Mouse (Mus musculus): ENCODE data around the gene Cpn2. TPM values are rescaled to one million over a fixed set of nuclear protein-coding genes. Genes with fewer than 3 reads are reported as not detected.

The Cpn2 gene
- polyA plus RNA-seq, 1 experiment, result 1.0 TPM

GRCm38 (mm10) chr16:30283743-30284337 is 16.5 kb upstream of the Cpn2 start:
- whole genome bisulfite sequencing, result 5% methylated on average over 15 of the region's 15 CpGs
- TF ChIP-seq POLR2A (IDR thresholded peaks at IDR 0.05; ENCODE audit: borderline replicate concordance, extremely low read depth, low read depth, low read length) (no peak), CTCF (IDR thresholded peaks at IDR 0.05; ENCODE audit: insufficient read depth, low read length) (peak; percentile 76)
- DNase-seq, result peak; percentile 35
- no peaks in the 10 kb centered on the region for H3K4me1 ChIP-seq (ENCODE audit: control insufficient read depth, insufficient read depth, low read length)
- no peak overlapping the region for H3K4me3 ChIP-seq (replicated peaks; ENCODE audit: extremely low read depth, low read depth, low read length)

GRCm38 (mm10) chr16:30282844-30283495 is 15.7 kb upstream of the Cpn2 start, which contains the start of gene Lrrc15:
Gene Lrrc15, minus strand, starts transcription at chr16:30283256.
- Histone ChIP-seq H3K4me3 (replicated peaks; ENCODE audit: extremely low read depth, low read depth, low read length) (no peak within 1 kb of the TSS), H3K4me1 (ENCODE audit: control insufficient read depth, insufficient read depth, low read length) (no peaks in the 10 kb centered on the region)
- no peak for DNase-seq
- WGBS, result 9% methylated on average over 34 of the region's 34 CpGs
- no peak for TF ChIP-seq CTCF (IDR thresholded peaks at IDR 0.05; ENCODE audit: insufficient read depth, low read length)
- TF ChIP-seq POLR2A (IDR thresholded peaks at IDR 0.05; ENCODE audit: borderline replicate concordance, extremely low read depth, low read depth, low read length), result no peak

GRCm38 (mm10) chr16:30280676-30281297 is 13.5 kb upstream of the Cpn2 start:
- no peak for DNase-seq
- 29% methylated on average over 4 of the region's 4 CpGs for WGBS
- TF ChIP-seq POLR2A (IDR thresholded peaks at IDR 0.05; ENCODE audit: borderline replicate concordance, extremely low read depth, low read depth, low read length), result no peak
- H3K4me1 ChIP-seq (ENCODE audit: control insufficient read depth, insufficient read depth, low read length), result no peaks in the 10 kb centered on the region
- no peak overlapping the region for H3K4me3 ChIP-seq (replicated peaks; ENCODE audit: extremely low read depth, low read depth, low read length)

GRCm38 (mm10) chr16:30278406-30278805 is 11.1 kb upstream of the Cpn2 start:
- no peak for TF ChIP-seq CTCF (IDR thresholded peaks at IDR 0.05; ENCODE audit: insufficient read depth, low read length)
- TF ChIP-seq POLR2A (IDR thresholded peaks at IDR 0.05; ENCODE audit: borderline replicate concordance, extremely low read depth, low read depth, low read length), result no peak
- H3K4me3 ChIP-seq (replicated peaks; ENCODE audit: extremely low read depth, low read depth, low read length), result no peak overlapping the region

GRCm38 (mm10) chr16:30275558-30276340 is 8.4 kb upstream of the Cpn2 start:
- no peak for TF ChIP-seq CTCF (IDR thresholded peaks at IDR 0.05; ENCODE audit: insufficient read depth, low read length)
- no peak for TF ChIP-seq POLR2A (IDR thresholded peaks at IDR 0.05; ENCODE audit: borderline replicate concordance, extremely low read depth, low read depth, low read length)
- H3K4me3 ChIP-seq (replicated peaks; ENCODE audit: extremely low read depth, low read depth, low read length), result no peak overlapping the region
- DNase-seq, result no peak
- H3K4me1 ChIP-seq (ENCODE audit: control insufficient read depth, insufficient read depth, low read length), result no peaks in the 10 kb centered on the region
- WGBS, result 55% methylated on average over 15 of the region's 15 CpGs

More at GRCm38 (mm10) chr16:30278406-30278805, 11.1 kb upstream of the Cpn2 start:
- H3K4me1 ChIP-seq (ENCODE audit: control insufficient read depth, insufficient read depth, low read length), result no peaks in the 10 kb centered on the region
- no peak for DNase-seq
- WGBS, result 81% methylated on average over 11 of the region's 11 CpGs

GRCm38 (mm10) chr16:30273065-30273464 is 5.8 kb upstream of the Cpn2 start:
- WGBS, result 92% methylated on average over 8 of the region's 8 CpGs
- Histone ChIP-seq H3K4me3 (replicated peaks; ENCODE audit: extremely low read depth, low read depth, low read length) (no peak overlapping the region), H3K4me1 (ENCODE audit: control insufficient read depth, insufficient read depth, low read length) (no peaks in the 10 kb centered on the region)
- TF ChIP-seq POLR2A (IDR thresholded peaks at IDR 0.05; ENCODE audit: borderline replicate concordance, extremely low read depth, low read depth, low read length), result no peak
- no peak for TF ChIP-seq CTCF (IDR thresholded peaks at IDR 0.05; ENCODE audit: insufficient read depth, low read length)
- DNase-seq, result no peak

- H3K4me3 ChIP-seq (replicated peaks; ENCODE audit: extremely low read depth, low read depth, low read length), result no peak overlapping the region
- no peak for TF ChIP-seq CTCF (IDR thresholded peaks at IDR 0.05; ENCODE audit: insufficient read depth, low read length)
- TF ChIP-seq POLR2A (IDR thresholded peaks at IDR 0.05; ENCODE audit: borderline replicate concordance, extremely low read depth, low read depth, low read length), result no peak
- H3K4me1 ChIP-seq (ENCODE audit: control insufficient read depth, insufficient read depth, low read length), result no peaks in the 10 kb centered on the region
- WGBS, result 60% methylated on average over 6 of the region's 6 CpGs
- no peak for DNase-seq
Measured at GRCm38 (mm10) chr16:30271941-30272595, 4.8 kb upstream of the Cpn2 start.

- 71% methylated on average over 8 of the region's 8 CpGs for WGBS
- DNase-seq, result no peak
- H3K4me1 ChIP-seq (ENCODE audit: control insufficient read depth, insufficient read depth, low read length), result no peaks in the 10 kb centered on the region
Measured at GRCm38 (mm10) chr16:30271223-30271761, 4.0 kb upstream of the Cpn2 start.

GRCm38 (mm10) chr16:30266561-30266960 is 738 bp downstream of the Cpn2 start:
- Histone ChIP-seq H3K4me1 (ENCODE audit: control insufficient read depth, insufficient read depth, low read length) (no peaks in the 10 kb centered on the region), H3K4me3 (replicated peaks; ENCODE audit: extremely low read depth, low read depth, low read length) (no peak overlapping the region)
- DNase-seq, result no peak
- 88% methylated on average over 5 of the region's 5 CpGs for WGBS
- TF ChIP-seq CTCF (IDR thresholded peaks at IDR 0.05; ENCODE audit: insufficient read depth, low read length) (no peak), POLR2A (IDR thresholded peaks at IDR 0.05; ENCODE audit: borderline replicate concordance, extremely low read depth, low read depth, low read length) (no peak)

More at GRCm38 (mm10) chr16:30271223-30271761, 4.0 kb upstream of the Cpn2 start:
- no peak overlapping the region for H3K4me3 ChIP-seq (replicated peaks; ENCODE audit: extremely low read depth, low read depth, low read length)
- no peak for TF ChIP-seq CTCF (IDR thresholded peaks at IDR 0.05; ENCODE audit: insufficient read depth, low read length)
- no peak for TF ChIP-seq POLR2A (IDR thresholded peaks at IDR 0.05; ENCODE audit: borderline replicate concordance, extremely low read depth, low read depth, low read length)
